In the genomic region with DNA sequence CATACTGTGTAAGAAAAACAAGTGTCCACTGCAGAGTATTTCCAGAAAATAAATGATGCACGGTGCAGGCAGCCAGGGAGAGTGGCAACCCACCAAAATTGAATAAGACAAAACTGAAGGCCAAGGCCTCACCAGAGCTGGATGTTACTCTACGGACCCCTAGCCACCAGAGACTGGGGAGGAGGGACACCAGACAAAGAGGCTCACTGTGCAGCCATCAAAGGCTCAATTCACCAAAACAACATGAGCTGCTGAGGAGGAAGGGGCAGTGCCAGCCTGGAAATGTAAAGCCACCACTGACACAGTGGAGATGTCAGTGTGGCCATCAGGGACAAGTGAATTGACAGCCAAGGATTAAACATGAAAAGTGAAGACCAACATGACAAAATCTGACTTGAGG, we compare ENCODE assay signal across 10 mouse cellular contexts.
DNase-seq lines count a peak whose midpoint lies in the region; ATAC-seq lines count a peak whose summit lies in the region.
"Had no signal": no experiment of that assay in that cellular context is flagged by ENCODE, and none has a peak within 500 bp of the region (broad histone marks: within the 10 kb centered on the region; RNA-seq: fewer than 3 reads in every experiment).

No protein-coding gene starts in this region.

- no peaks in the 10 kb centered on the region for H3K36me3 ChIP-seq in forebrain, embryonic 12.5 days (replicated peaks)
- H3K36me3 ChIP-seq in forebrain, embryonic 10.5 days (replicated peaks) = no peaks in the 10 kb centered on the region; the same call in 1 of the 2 replicates
- H3K36me3 ChIP-seq in kidney, embryonic 16.5 days (ENCODE audit: insufficient read depth, low read length) = no peaks in the 10 kb centered on the region

- H3K4me3 ChIP-seq in forebrain, embryonic 12.5 days (replicated peaks) = no peak overlapping the region
- H3K4me3 ChIP-seq in forebrain, embryonic 10.5 days = no peak overlapping the region
- no peak overlapping the region for H3K4me3 ChIP-seq in kidney, embryonic 16.5 days (ENCODE audit: low read length)
- H3K4me3 ChIP-seq: erythroblast, embryonic 14.5 days had no signal

- no peaks in the 10 kb centered on the region for H3K27me3 ChIP-seq in forebrain, embryonic 12.5 days
- H3K27me3 ChIP-seq in forebrain, embryonic 10.5 days (ENCODE audit: poor library complexity, severe bottlenecking) = no peaks in the 10 kb centered on the region
- no peaks in the 10 kb centered on the region for H3K27me3 ChIP-seq in kidney, embryonic 16.5 days (ENCODE audit: insufficient read depth, low read length)

- WGBS in forebrain, embryonic 12.5 days = 26% methylated on average over 2 of the region's 2 CpGs
- WGBS in forebrain, embryonic 10.5 days = 46% methylated on average over 2 of the region's 2 CpGs
- 37% methylated on average over 2 of the region's 2 CpGs for WGBS in kidney, embryonic 16.5 days

- no peak overlapping the region for H3K9ac ChIP-seq in forebrain, embryonic 12.5 days
- H3K9ac ChIP-seq in kidney, embryonic 16.5 days (replicated peaks; ENCODE audit: low read length) = no peak overlapping the region

- H3K27ac ChIP-seq in forebrain, embryonic 12.5 days = peak overlapping the region; percentile 50; the same call in 1 of the 2 replicates
- no peak overlapping the region for H3K27ac ChIP-seq in forebrain, embryonic 10.5 days
- peak overlapping the region; percentile 48; the same call in 1 of the 2 replicates for H3K27ac ChIP-seq in kidney, embryonic 16.5 days (ENCODE audit: low read length)

- peaks cover 16% of the 10 kb centered on the region for H3K4me1 ChIP-seq in forebrain, embryonic 12.5 days
- H3K4me1 ChIP-seq in forebrain, embryonic 10.5 days = peaks cover 31% of the 10 kb centered on the region
- H3K4me1 ChIP-seq in kidney, embryonic 16.5 days (ENCODE audit: insufficient read depth, low read length) = peaks cover 3% of the 10 kb centered on the region; the same call in 1 of the 2 replicates

- H3K4me2 ChIP-seq in forebrain, embryonic 12.5 days = no peak overlapping the region
- no peak overlapping the region for H3K4me2 ChIP-seq in kidney, embryonic 16.5 days (replicated peaks; ENCODE audit: low read depth, low read length)

- DNase-seq in forebrain, embryonic 10.5 days (ENCODE audit: extremely low spot score, low spot score) = no peak
- no peak for DNase-seq in kidney, postnatal 25 days
- peak; percentile 90 for DNase-seq in brain, adult 2 months (ENCODE audit: low read depth, low spot score)
- peak; percentile 77 for DNase-seq in layer of hippocampus, adult 9-11 months
- DNase-seq in adrenal gland, adult (ENCODE audit: inconsistent age in 2 of 2, low spot score in 1 of 2) = no peak
- DNase-seq: heart, postnatal 36 days had no signal

- no peak for ATAC-seq in forebrain, embryonic 12.5 days (ENCODE audit: low FRiP score)
- ATAC-seq in kidney, embryonic 16.5 days (ENCODE audit: low FRiP score, low TSS enrichment) = no peak
- ATAC-seq in erythroid progenitor cell, adult 5-6 weeks (replicated peaks; ENCODE audit: low FRiP score, poor library complexity, severe bottlenecking) = no peak

- no peaks in the 10 kb centered on the region for H3K9me3 ChIP-seq in forebrain, embryonic 12.5 days
- H3K9me3 ChIP-seq in forebrain, embryonic 10.5 days = no peaks in the 10 kb centered on the region
- H3K9me3 ChIP-seq in kidney, embryonic 16.5 days (ENCODE audit: low read length) = no peaks in the 10 kb centered on the region

Comparison
In these comparisons a context has a peak if more than half of its experiments do, and no peak if none do; other contexts are left out.
1. DNase-seq: peak in brain, adult 2 months (single experiment) and layer of hippocampus, adult 9-11 months (single experiment); none in forebrain, embryonic 10.5 days (single experiment), kidney, postnatal 25 days (0 of 2) and adrenal gland, adult (0 of 2).